Mouse (Mus musculus): ENCODE results near the gene Txndc15. TPM values are rescaled to one million over a fixed set of nuclear protein-coding genes. Genes with fewer than 3 reads are reported as not detected.
A peak's percentile ranks its signal among the peaks of the same experiment; 100 is the strongest.

Gene Txndc15
- polyA plus RNA-seq (2012; ENCODE audit: insufficient read depth, insufficient read length, missing spikeins), result 51.5 and 54.5 TPM in 2 replicates

- Histone ChIP-seq H3K4me3 (ENCODE audit: insufficient read depth, low read length) (peak within 1 kb of the TSS; percentile 89), H3K4me1 (ENCODE audit: control insufficient read depth, insufficient read depth, low read length) (peaks cover 16% of the 10 kb centered on the region), H3K27ac (ENCODE audit: insufficient read depth, low read depth, low read length) (peak within 1 kb of the TSS; percentile 18)
- TF ChIP-seq CTCF (IDR thresholded peaks at IDR 0.05; ENCODE audit: low read depth, low read length), result no peak
- TF ChIP-seq POLR2A (IDR thresholded peaks at IDR 0.05; ENCODE audit: borderline replicate concordance, low read depth, low read length), result peak; percentile 59; the same call in 1 of the 2 replicates
These were observed at the start of gene Txndc15 for GRCm38 (mm10) chr13:55714501-55715166. Gene Txndc15 (plus strand): TSS chr13:55714650.

GRCm38 (mm10) chr13:55668550-55668949 is 45.9 kb upstream of the Txndc15 start:
- Histone ChIP-seq H3K27ac (ENCODE audit: insufficient read depth, low read depth, low read length) (no peak overlapping the region), H3K4me3 (ENCODE audit: insufficient read depth, low read length) (no peak overlapping the region), H3K4me1 (ENCODE audit: control insufficient read depth, insufficient read depth, low read length) (no peaks in the 10 kb centered on the region)
- TF ChIP-seq CTCF (IDR thresholded peaks at IDR 0.05; ENCODE audit: low read depth, low read length) (peak; percentile 69), POLR2A (IDR thresholded peaks at IDR 0.05; ENCODE audit: borderline replicate concordance, low read depth, low read length) (no peak)

GRCm38 (mm10) chr13:55672711-55673110 is 41.7 kb upstream of the Txndc15 start:
- H3K4me3 ChIP-seq (ENCODE audit: insufficient read depth, low read length), result no peak overlapping the region
- H3K4me1 ChIP-seq (ENCODE audit: control insufficient read depth, insufficient read depth, low read length), result no peaks in the 10 kb centered on the region
- no peak overlapping the region for H3K27ac ChIP-seq (ENCODE audit: insufficient read depth, low read depth, low read length)
- TF ChIP-seq POLR2A (IDR thresholded peaks at IDR 0.05; ENCODE audit: borderline replicate concordance, low read depth, low read length) (no peak), CTCF (IDR thresholded peaks at IDR 0.05; ENCODE audit: low read depth, low read length) (no peak)

- H3K4me3 ChIP-seq (ENCODE audit: insufficient read depth, low read length), result no peak overlapping the region
- no peaks in the 10 kb centered on the region for H3K4me1 ChIP-seq (ENCODE audit: control insufficient read depth, insufficient read depth, low read length)
- no peak overlapping the region for H3K27ac ChIP-seq (ENCODE audit: insufficient read depth, low read depth, low read length)
- no peak for TF ChIP-seq CTCF (IDR thresholded peaks at IDR 0.05; ENCODE audit: low read depth, low read length)
- no peak for TF ChIP-seq POLR2A (IDR thresholded peaks at IDR 0.05; ENCODE audit: borderline replicate concordance, low read depth, low read length)
These were observed 37.1 kb upstream of the Txndc15 start for GRCm38 (mm10) chr13:55677364-55677763.

- TF ChIP-seq POLR2A (IDR thresholded peaks at IDR 0.05; ENCODE audit: borderline replicate concordance, low read depth, low read length), result no peak
- no peak for TF ChIP-seq CTCF (IDR thresholded peaks at IDR 0.05; ENCODE audit: low read depth, low read length)
- Histone ChIP-seq H3K4me3 (ENCODE audit: insufficient read depth, low read length) (no peak overlapping the region), H3K4me1 (ENCODE audit: control insufficient read depth, insufficient read depth, low read length) (no peaks in the 10 kb centered on the region), H3K27ac (ENCODE audit: insufficient read depth, low read depth, low read length) (no peak overlapping the region)
These were observed 32.2 kb upstream of the Txndc15 start for GRCm38 (mm10) chr13:55682201-55682600.

- H3K27ac ChIP-seq (ENCODE audit: insufficient read depth, low read depth, low read length), result no peak overlapping the region
- H3K4me3 ChIP-seq (ENCODE audit: insufficient read depth, low read length), result no peak overlapping the region
- TF ChIP-seq CTCF (IDR thresholded peaks at IDR 0.05; ENCODE audit: low read depth, low read length) (no peak), POLR2A (IDR thresholded peaks at IDR 0.05; ENCODE audit: borderline replicate concordance, low read depth, low read length) (no peak)
- H3K4me1 ChIP-seq (ENCODE audit: control insufficient read depth, insufficient read depth, low read length), result no peaks in the 10 kb centered on the region
These were observed 30.9 kb upstream of the Txndc15 start for GRCm38 (mm10) chr13:55683581-55683980.

GRCm38 (mm10) chr13:55686107-55686633 is 28.3 kb upstream of the Txndc15 start:
- Histone ChIP-seq H3K4me1 (ENCODE audit: control insufficient read depth, insufficient read depth, low read length) (no peaks in the 10 kb centered on the region), H3K4me3 (ENCODE audit: insufficient read depth, low read length) (no peak overlapping the region), H3K27ac (ENCODE audit: insufficient read depth, low read depth, low read length) (no peak overlapping the region)
- TF ChIP-seq POLR2A (IDR thresholded peaks at IDR 0.05; ENCODE audit: borderline replicate concordance, low read depth, low read length), result no peak

GRCm38 (mm10) chr13:55687927-55688602 is 26.4 kb upstream of the Txndc15 start:
- no peak overlapping the region for H3K4me3 ChIP-seq (ENCODE audit: insufficient read depth, low read length)
- H3K27ac ChIP-seq (ENCODE audit: insufficient read depth, low read depth, low read length), result no peak overlapping the region
- H3K4me1 ChIP-seq (ENCODE audit: control insufficient read depth, insufficient read depth, low read length), result no peaks in the 10 kb centered on the region
- TF ChIP-seq CTCF (IDR thresholded peaks at IDR 0.05; ENCODE audit: low read depth, low read length) (no peak), POLR2A (IDR thresholded peaks at IDR 0.05; ENCODE audit: borderline replicate concordance, low read depth, low read length) (no peak)

- Histone ChIP-seq H3K4me3 (ENCODE audit: insufficient read depth, low read length) (peak within 1 kb of the TSS; percentile 100), H3K4me1 (ENCODE audit: control insufficient read depth, insufficient read depth, low read length) (peaks cover 13% of the 10 kb centered on the region)
- TF ChIP-seq POLR2A (IDR thresholded peaks at IDR 0.05; ENCODE audit: borderline replicate concordance, low read depth, low read length) (peak; percentile 79), CTCF (IDR thresholded peaks at IDR 0.05; ENCODE audit: low read depth, low read length) (no peak)
These were observed 21.8 kb upstream of the Txndc15 start, which contains the start of gene B230219D22Rik for GRCm38 (mm10) chr13:55692535-55693242. Gene B230219D22Rik (plus strand): TSS chr13:55693124.

More at GRCm38 (mm10) chr13:55692535-55693242, 21.8 kb upstream of the Txndc15 start, which contains the start of gene B230219D22Rik:
- peak within 1 kb of the TSS; percentile 87 for H3K27ac ChIP-seq (ENCODE audit: insufficient read depth, low read depth, low read length)
